Mouse (Mus musculus): ENCODE results near the gene Myl7. TPM values are rescaled to one million over a fixed set of nuclear protein-coding genes. Genes with fewer than 3 reads are reported as not detected.

The Myl7 gene
- total RNA-seq, 2 experiments from 2014 or later: not detected

Other genes starting within 250 kb of the Myl7 start
- 16.5 and 28.1 TPM in 2 replicates for gene Mrps24, start 183.1 kb downstream of the Myl7 start, total RNA-seq (2015; ENCODE audit: low replicate concordance)
- 16.1 and 21.7 TPM in 2 replicates for gene Mrps24, start 183.1 kb downstream of the Myl7 start, total RNA-seq (2017; ENCODE audit: low replicate concordance)
- gene Urgcp, start 136.4 kb downstream of the Myl7 start, total RNA-seq (2015; ENCODE audit: low replicate concordance): 0.19 and 2.3 TPM in 2 replicates
- 1.2 and 3.2 TPM in 2 replicates for gene Urgcp, start 136.4 kb downstream of the Myl7 start, total RNA-seq (2017; ENCODE audit: low replicate concordance)
- gene Dbnl, start 110.3 kb downstream of the Myl7 start, total RNA-seq (2015; ENCODE audit: low replicate concordance): 14.4 and 17.1 TPM in 2 replicates
- gene Dbnl, start 110.3 kb downstream of the Myl7 start, total RNA-seq (2017; ENCODE audit: low replicate concordance): 26.0 and 32.9 TPM in 2 replicates
- not detected in 2 replicates for gene Pgam2, start 95.0 kb downstream of the Myl7 start, total RNA-seq (2015; ENCODE audit: low replicate concordance)
- not detected in 2 replicates for gene Pgam2, start 95.0 kb downstream of the Myl7 start, total RNA-seq (2017; ENCODE audit: low replicate concordance)
- 0.58 and 3.3 TPM in 2 replicates for gene Polm, start 60.8 kb downstream of the Myl7 start, total RNA-seq (2015; ENCODE audit: low replicate concordance)
- 0.28 and 1.5 TPM in 2 replicates for gene Polm, start 60.8 kb downstream of the Myl7 start, total RNA-seq (2017; ENCODE audit: low replicate concordance)
- gene Aebp1, start 36.8 kb downstream of the Myl7 start, total RNA-seq (2015; ENCODE audit: low replicate concordance): not detected in 2 replicates
- gene Aebp1, start 36.8 kb downstream of the Myl7 start, total RNA-seq (2017; ENCODE audit: low replicate concordance): not detected in 2 replicates
- 20.7 and 26.5 TPM in 2 replicates for gene Pold2, start 20.5 kb downstream of the Myl7 start, total RNA-seq (2015; ENCODE audit: low replicate concordance)
- gene Pold2, start 20.5 kb downstream of the Myl7 start, total RNA-seq (2017; ENCODE audit: low replicate concordance): 4.2 and 18.0 TPM in 2 replicates
- not detected in 2 replicates for gene Gck, start 51.3 kb upstream of the Myl7 start, total RNA-seq (2015; ENCODE audit: low replicate concordance)
- gene Gck, start 51.3 kb upstream of the Myl7 start, total RNA-seq (2017; ENCODE audit: low replicate concordance): not detected in 2 replicates
- gene Ykt6, start 56.9 kb upstream of the Myl7 start, total RNA-seq (2015; ENCODE audit: low replicate concordance): 9.8 and 11.3 TPM in 2 replicates
- gene Ykt6, start 56.9 kb upstream of the Myl7 start, total RNA-seq (2017; ENCODE audit: low replicate concordance): 6.8 and 22.3 TPM in 2 replicates
- not detected in 2 replicates for gene Camk2b, start 167.6 kb upstream of the Myl7 start, total RNA-seq (2015; ENCODE audit: low replicate concordance)
- 0.14 TPM in 1 of 2 replicates, not detected in the other for gene Camk2b, start 167.6 kb upstream of the Myl7 start, total RNA-seq (2017; ENCODE audit: low replicate concordance)

Data from erythroblast, adult 5-6 weeks (primary cell).